Mouse (Mus musculus): ENCODE data around the gene Brms1l.

DNA sequence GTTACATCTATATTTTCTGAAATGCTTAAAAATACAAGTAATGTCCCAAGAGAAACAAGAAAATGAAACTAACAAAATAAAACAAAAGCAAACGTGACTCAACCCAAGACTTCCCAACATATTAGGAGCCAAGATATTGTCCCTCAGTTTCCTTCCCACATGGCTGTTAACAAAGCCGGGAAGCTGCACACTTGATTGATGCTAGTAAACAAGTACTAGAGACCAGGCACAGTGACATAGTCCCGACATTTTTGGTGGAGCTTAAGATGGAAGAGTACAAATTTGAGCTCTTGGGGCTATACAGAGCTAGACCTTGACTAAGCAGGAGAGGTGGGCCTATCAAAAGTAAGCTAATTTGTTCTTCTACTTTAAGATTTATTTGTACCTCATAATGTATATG, 39.0 kb upstream of the Brms1l start:
- TF ChIP-seq CTCF (conservative IDR thresholded peaks at IDR 0.05; ENCODE audit: low read length) = no peak
- TF ChIP-seq POU5F1 (IDR thresholded peaks at IDR 0.05; ENCODE audit: borderline replicate concordance, low read length) = no peak
